Mouse (Mus musculus): Measurements from ENCODE around the gene Zdhhc7.

Gene Zdhhc7

DNA sequence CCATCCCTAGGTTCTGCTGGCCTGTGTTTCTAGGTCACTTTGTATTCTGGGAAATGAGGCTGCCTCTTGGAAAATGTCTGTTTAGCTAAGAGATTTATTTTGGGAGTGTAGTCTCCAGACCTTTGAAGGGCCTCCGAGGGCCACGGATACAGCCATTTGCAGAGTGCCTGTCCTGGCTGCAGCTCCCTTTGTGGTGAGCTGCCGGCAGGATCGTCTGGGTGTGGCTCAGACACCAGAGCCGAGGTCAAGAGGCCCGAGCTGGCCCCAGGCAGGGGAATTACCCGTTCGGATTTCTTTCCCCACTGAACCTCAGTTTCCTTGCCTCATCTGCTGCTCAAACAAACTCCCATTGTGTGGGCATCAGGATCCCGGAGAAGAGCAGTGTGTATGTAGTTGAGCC, 65.2 kb downstream of the Zdhhc7 start:
- TF ChIP-seq CTCF (conservative IDR thresholded peaks at IDR 0.05; ENCODE audit: low read length) (no peak), POU5F1 (IDR thresholded peaks at IDR 0.05; ENCODE audit: borderline replicate concordance, low read length) (no peak), NANOG (IDR thresholded peaks at IDR 0.05; ENCODE audit: borderline replicate concordance, low read length) (no peak)
- Histone ChIP-seq H3K27me3 (ENCODE audit: insufficient read depth, low read length) (peaks cover 2% of the 10 kb centered on the region; the same call in 1 of the 2 replicates), H3K9me3 (ENCODE audit: low read length) (no peaks in the 10 kb centered on the region), H3K36me3 (ENCODE audit: insufficient read depth, low read length) (no peaks in the 10 kb centered on the region), H3K4me1 (replicated peaks; ENCODE audit: low read depth, low read length) (peaks cover 32% of the 10 kb centered on the region), H3K4me3 (replicated peaks; ENCODE audit: low read length) (no peak overlapping the region)

DNA sequence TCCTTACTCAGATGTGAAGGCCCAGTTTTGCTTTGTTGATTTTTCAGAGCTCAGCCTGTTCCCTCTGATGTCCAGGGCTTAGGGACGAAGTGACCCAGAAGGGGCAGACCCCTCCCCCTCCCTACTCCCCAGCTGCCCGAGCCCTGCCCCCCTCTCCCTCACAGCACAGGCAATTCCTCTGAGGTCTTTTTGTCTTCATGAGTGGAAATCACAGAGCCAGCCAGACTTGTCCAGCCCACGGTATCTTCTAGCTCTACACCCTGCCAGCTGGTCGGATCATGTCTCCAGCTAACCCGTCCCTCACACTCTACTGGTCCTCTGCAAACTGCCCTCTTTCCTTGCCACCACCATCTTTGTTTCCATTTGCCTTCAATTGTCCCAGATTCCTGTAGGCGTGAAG, 66.8 kb downstream of the Zdhhc7 start:
- no peak for TF ChIP-seq CTCF (conservative IDR thresholded peaks at IDR 0.05; ENCODE audit: low read length)
- no peak for TF ChIP-seq POU5F1 (IDR thresholded peaks at IDR 0.05; ENCODE audit: borderline replicate concordance, low read length)
- no peak for TF ChIP-seq NANOG (IDR thresholded peaks at IDR 0.05; ENCODE audit: borderline replicate concordance, low read length)
- Histone ChIP-seq H3K4me3 (replicated peaks; ENCODE audit: low read length) (no peak overlapping the region), H3K9me3 (ENCODE audit: low read length) (no peaks in the 10 kb centered on the region), H3K4me1 (replicated peaks; ENCODE audit: low read depth, low read length) (peaks cover 35% of the 10 kb centered on the region), H3K27me3 (ENCODE audit: insufficient read depth, low read length) (peaks cover 2% of the 10 kb centered on the region; the same call in 1 of the 2 replicates), H3K36me3 (ENCODE audit: insufficient read depth, low read length) (no peaks in the 10 kb centered on the region)

GRCm38 (mm10) chr8:120032549-120033208, 68.6 kb downstream of the Zdhhc7 start:
- no peak overlapping the region for H3K4me3 ChIP-seq (replicated peaks; ENCODE audit: low read length)
- H3K9me3 ChIP-seq (ENCODE audit: low read length), result no peaks in the 10 kb centered on the region
- TF ChIP-seq POU5F1 (IDR thresholded peaks at IDR 0.05; ENCODE audit: borderline replicate concordance, low read length) (no peak), CTCF (conservative IDR thresholded peaks at IDR 0.05; ENCODE audit: low read length) (no peak), NANOG (IDR thresholded peaks at IDR 0.05; ENCODE audit: borderline replicate concordance, low read length) (no peak)
- H3K4me1 ChIP-seq (replicated peaks; ENCODE audit: low read depth, low read length), result peaks cover 24% of the 10 kb centered on the region
- peaks cover 2% of the 10 kb centered on the region; the same call in 1 of the 2 replicates for H3K27me3 ChIP-seq (ENCODE audit: insufficient read depth, low read length)
- H3K36me3 ChIP-seq (ENCODE audit: insufficient read depth, low read length), result no peaks in the 10 kb centered on the region

Data from E14TG2a.4 (cell line).